Mouse (Mus musculus) hindbrain, embryonic 11.5 days (tissue): ENCODE data around the gene Lmod1. TPM values are rescaled to one million over a fixed set of nuclear protein-coding genes. Genes with fewer than 3 reads are reported as not detected.

ENCODE experiments used
- ATAC-seq: fragments of 200-750 bp; cut with Nextera tagmentation; 2 replicates; pipeline ENCODE4 v1.8.0; 2017; ENCODE audit warnings: mild to moderate bottlenecking, moderate TSS enrichment, moderate library complexity; ENCODE audit not compliant: low FRiP score
- DNase-seq: peaks from one replicate; pipeline ENCODE4 v3.0.0-alpha.2; 2015; ENCODE audit warnings: low spot score
- H3K27ac ChIP-seq: fragments of 300-500 bp; sonication (generic); 2 replicates; pipeline ENCODE4 v1.5.1; 2014; ENCODE audit warnings: mild to moderate bottlenecking, low read depth, low read length
- H3K27me3 ChIP-seq: fragments of 300-500 bp; sonication (generic); 2 replicates; pipeline ENCODE4 v1.6.1; 2014; ENCODE audit warnings: mild to moderate bottlenecking, low read length, moderate library complexity, mixed read lengths; ENCODE audit not compliant: control insufficient read depth, insufficient read depth
- H3K36me3 ChIP-seq: fragments of 300-500 bp; sonication (generic); 2 replicates; pipeline ENCODE4 v1.6.1; 2014; ENCODE audit warnings: mild to moderate bottlenecking, low read length, moderate library complexity, mixed read lengths; ENCODE audit not compliant: control insufficient read depth, insufficient read depth
- H3K4me1 ChIP-seq: fragments of 300-500 bp; sonication (generic); replicated peaks from 2 replicates; pipeline ENCODE4 v1.6.1; 2014; ENCODE audit warnings: low read length, mixed read lengths; ENCODE audit not compliant: control insufficient read depth, insufficient read depth
- H3K4me2 ChIP-seq: fragments of 300-500 bp; sonication (generic); replicated peaks from 2 replicates; pipeline ENCODE4 v1.6.1; 2014; ENCODE audit warnings: mild to moderate bottlenecking, low read depth, low read length
- H3K4me3 ChIP-seq: fragments of 300-500 bp; sonication (generic); 2 replicates; pipeline ENCODE4 v1.5.1; 2014; ENCODE audit warnings: low read depth, low read length
- H3K9ac ChIP-seq: fragments of 300-500 bp; sonication (generic); 2 replicates; pipeline ENCODE4 v1.6.1; 2014; ENCODE audit warnings: low read depth, low read length
- H3K9me3 ChIP-seq: fragments of 300-500 bp; sonication (generic); 2 replicates; pipeline ENCODE4 v1.6.1; 2016; ENCODE audit warnings: low read length; ENCODE audit not compliant: control insufficient read depth
- whole genome bisulfite sequencing: fragments of 180-500 bp; shearing (Covaris S2); extraction: QIAGEN DNeasy Blood & Tissue Kit; methylation state at CpG from one replicate; pipeline ENCODE4 v1.1.7; 2014; 5-methylcytosine and 5-hydroxymethylcytosine counted together
- polyA plus RNA-seq: library from polyadenylated mRNA; unstranded; fragments of >200 nt; fragmentation: Nextera tagmentation; extraction: Ambion mirVana; gene quantifications from 2 replicates; pipeline ENCODE4 v1.2.1, GENCODE M21; 2014

Gene Lmod1
- polyA plus RNA-seq: 0.32 and 0.45 TPM in 2 replicates

GRCm38 (mm10) chr1:135324571-135324970 lies at the start of gene Lmod1:
Lmod1 (plus strand) TSS chr1:135324807.
- DNase-seq (peak; percentile 52), ATAC-seq (no peak)
- Histone ChIP-seq H3K9me3 (no peaks in the 10 kb centered on the region), H3K4me1 (no peaks in the 10 kb centered on the region), H3K27ac (no peak within 1 kb of the TSS), H3K9ac (no peak within 1 kb of the TSS), H3K36me3 (no peaks in the 10 kb centered on the region), H3K27me3 (no peaks in the 10 kb centered on the region), H3K4me2 (peak within 1 kb of the TSS; percentile 11), H3K4me3 (no peak within 1 kb of the TSS)
- 16% methylated on average over 8 of the region's 8 CpGs for WGBS

GRCm38 (mm10) chr1:135280646-135281045 lies 44.0 kb upstream of the Lmod1 start:
- no peak overlapping the region for H3K4me3 ChIP-seq
- H3K27me3 ChIP-seq: no peaks in the 10 kb centered on the region
- no peak overlapping the region for H3K9ac ChIP-seq
- DNase-seq: no peak
- H3K36me3 ChIP-seq: no peaks in the 10 kb centered on the region
- no peak overlapping the region for H3K27ac ChIP-seq
- WGBS: 85% methylated on average over 9 of the region's 9 CpGs
- H3K4me2 ChIP-seq: no peak overlapping the region
- ATAC-seq: no peak
- H3K4me1 ChIP-seq: no peaks in the 10 kb centered on the region; the same call in 1 of the 2 replicates
- no peaks in the 10 kb centered on the region for H3K9me3 ChIP-seq

- Histone ChIP-seq H3K9me3 (no peaks in the 10 kb centered on the region), H3K27me3 (no peaks in the 10 kb centered on the region), H3K9ac (no peak overlapping the region), H3K27ac (no peak overlapping the region), H3K4me2 (no peak overlapping the region), H3K4me3 (no peak overlapping the region), H3K4me1 (no peaks in the 10 kb centered on the region; the same call in 1 of the 2 replicates), H3K36me3 (no peaks in the 10 kb centered on the region)
- DNase-seq (no peak), ATAC-seq (no peak)
- WGBS: 97% methylated on average over 17 of the region's 17 CpGs
Measured at GRCm38 (mm10) chr1:135281841-135282240, 42.8 kb upstream of the Lmod1 start.

- Histone ChIP-seq H3K27me3 (no peaks in the 10 kb centered on the region), H3K4me2 (peak overlapping the region; percentile 85), H3K4me3 (peak overlapping the region; percentile 81), H3K27ac (no peak overlapping the region), H3K9ac (peak overlapping the region; percentile 95), H3K36me3 (no peaks in the 10 kb centered on the region), H3K4me1 (no peaks in the 10 kb centered on the region; the same call in 1 of the 2 replicates), H3K9me3 (no peaks in the 10 kb centered on the region)
- DNase-seq: no peak
- 41% methylated on average over 13 of the region's 13 CpGs for WGBS
- no peak for ATAC-seq
Measured at GRCm38 (mm10) chr1:135282536-135283286, 41.9 kb upstream of the Lmod1 start.

- DNase-seq: peak; percentile 77
- peak; percentile 84 for ATAC-seq
- H3K4me2 ChIP-seq: peak overlapping the region; percentile 85
- peak overlapping the region; percentile 81 for H3K4me3 ChIP-seq
- peak overlapping the region; percentile 82 for H3K27ac ChIP-seq
- under 1% methylated on average over 44 of the region's 48 CpGs for WGBS
- H3K9ac ChIP-seq: peak overlapping the region; percentile 95
- H3K27me3 ChIP-seq: no peaks in the 10 kb centered on the region
- H3K9me3 ChIP-seq: no peaks in the 10 kb centered on the region
- no peaks in the 10 kb centered on the region; the same call in 1 of the 2 replicates for H3K4me1 ChIP-seq
- H3K36me3 ChIP-seq: no peaks in the 10 kb centered on the region
Measured at GRCm38 (mm10) chr1:135283287-135283825, 41.3 kb upstream of the Lmod1 start.

GRCm38 (mm10) chr1:135283826-135284291 lies 40.7 kb upstream of the Lmod1 start, which contains the start of gene Rnpep:
Rnpep (minus strand) TSS chr1:135284084.
- ATAC-seq (peak; percentile 91), DNase-seq (peak; percentile 85)
- Histone ChIP-seq H3K4me2 (peak within 1 kb of the TSS; percentile 85), H3K9ac (peak within 1 kb of the TSS; percentile 95), H3K4me1 (no peaks in the 10 kb centered on the region; the same call in 1 of the 2 replicates), H3K36me3 (no peaks in the 10 kb centered on the region), H3K27ac (peak within 1 kb of the TSS; percentile 82), H3K4me3 (peak within 1 kb of the TSS; percentile 81), H3K27me3 (no peaks in the 10 kb centered on the region), H3K9me3 (no peaks in the 10 kb centered on the region)
- WGBS: 0% methylated on average over 30 of the region's 39 CpGs

- ATAC-seq (no peak), DNase-seq (no peak)
- no peaks in the 10 kb centered on the region for H3K27me3 ChIP-seq
- no peak overlapping the region for H3K4me3 ChIP-seq
- 80% methylated on average over 2 of the region's 2 CpGs for WGBS
- no peaks in the 10 kb centered on the region for H3K36me3 ChIP-seq
- H3K4me1 ChIP-seq: no peaks in the 10 kb centered on the region; the same call in 1 of the 2 replicates
- no peak overlapping the region for H3K27ac ChIP-seq
- no peak overlapping the region for H3K9ac ChIP-seq
- no peaks in the 10 kb centered on the region for H3K9me3 ChIP-seq
- H3K4me2 ChIP-seq: no peak overlapping the region
Measured at GRCm38 (mm10) chr1:135286311-135286710, 38.3 kb upstream of the Lmod1 start.

- H3K9me3 ChIP-seq: no peaks in the 10 kb centered on the region
- H3K27me3 ChIP-seq: no peaks in the 10 kb centered on the region
- no peak overlapping the region for H3K27ac ChIP-seq
- DNase-seq: no peak
- H3K4me3 ChIP-seq: no peak overlapping the region
- no peaks in the 10 kb centered on the region for H3K4me1 ChIP-seq
- ATAC-seq: no peak
- H3K36me3 ChIP-seq: no peaks in the 10 kb centered on the region
- no peak overlapping the region for H3K9ac ChIP-seq
- H3K4me2 ChIP-seq: no peak overlapping the region
- 81% methylated on average over 5 of the region's 5 CpGs for WGBS
Measured at GRCm38 (mm10) chr1:135290908-135291307, 33.7 kb upstream of the Lmod1 start.
